Mouse (Mus musculus): ENCODE results near the gene Sfswap. TPM values are rescaled to one million over a fixed set of nuclear protein-coding genes. Genes with fewer than 3 reads are reported as not detected.

Gene Sfswap
- polyA plus RNA-seq, 1 experiment from 2014 or later: 45.7 TPM

DNA sequence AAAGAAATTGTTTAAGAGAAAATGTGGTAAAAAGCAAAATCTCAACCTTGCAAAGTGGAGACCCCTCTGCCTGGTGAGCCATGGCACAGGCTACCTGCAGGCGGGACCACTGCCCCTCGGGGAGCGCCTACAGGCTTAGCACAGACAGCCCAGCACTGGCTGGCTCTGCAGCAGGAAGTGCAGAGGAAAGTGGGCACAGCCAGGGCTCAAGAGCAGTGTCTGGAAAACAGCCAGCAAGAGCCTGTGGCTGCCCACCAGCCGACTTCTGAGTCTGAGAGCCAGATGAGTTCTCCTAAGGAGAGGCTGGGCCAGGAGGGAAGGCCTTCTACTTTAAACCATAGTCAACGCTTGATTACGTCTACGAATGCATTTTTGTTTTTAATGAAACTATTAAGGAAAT lies 20.5 kb downstream of the Sfswap start:
- DNase-seq (ENCODE audit: low spot score) (no peak), ATAC-seq (replicated peaks; ENCODE audit: low FRiP score, low TSS enrichment, low read depth) (no peak)
- H3K4me2 ChIP-seq (ENCODE audit: low read length): no peak overlapping the region
- no peaks in the 10 kb centered on the region for H3K9me3 ChIP-seq (ENCODE audit: control insufficient read depth, low read length)
- H3K4me3 ChIP-seq (ENCODE audit: low read depth, low read length): no peak overlapping the region
- no peak overlapping the region for H3K9ac ChIP-seq (ENCODE audit: low read length)
- WGBS: 87% methylated on average over 7 of the region's 7 CpGs
- H3K4me1 ChIP-seq (replicated peaks; ENCODE audit: control insufficient read depth, insufficient read depth, low read length): no peaks in the 10 kb centered on the region
- no peaks in the 10 kb centered on the region for H3K27me3 ChIP-seq (replicated peaks; ENCODE audit: control insufficient read depth, insufficient read depth, low read length)
- H3K27ac ChIP-seq (ENCODE audit: low read depth): no peak overlapping the region
- H3K36me3 ChIP-seq (ENCODE audit: control insufficient read depth, insufficient read depth, low read length): peaks cover 94% of the 10 kb centered on the region

DNA sequence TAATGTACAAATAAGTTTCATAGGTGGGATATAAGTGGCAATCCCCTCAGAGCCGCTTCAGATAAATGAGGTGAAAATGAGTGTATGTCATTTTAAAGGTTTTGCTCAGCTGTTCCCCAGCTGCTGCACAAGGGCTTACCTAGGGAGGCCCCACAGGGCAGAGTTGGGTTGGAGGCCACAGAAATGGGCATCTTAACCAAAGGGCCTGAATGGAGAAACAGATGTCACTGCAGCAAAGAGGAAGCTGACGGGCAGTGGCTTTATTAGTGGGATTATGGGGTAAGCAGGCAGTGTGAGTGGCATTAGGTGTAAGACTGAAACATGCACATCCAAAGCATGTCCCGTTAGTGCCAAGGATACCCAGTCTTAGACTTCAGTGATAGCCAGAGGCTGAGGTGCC lies 20.9 kb downstream of the Sfswap start:
- peaks cover 94% of the 10 kb centered on the region for H3K36me3 ChIP-seq (ENCODE audit: control insufficient read depth, insufficient read depth, low read length)
- H3K9ac ChIP-seq (ENCODE audit: low read length): no peak overlapping the region
- no peaks in the 10 kb centered on the region for H3K9me3 ChIP-seq (ENCODE audit: control insufficient read depth, low read length)
- DNase-seq (ENCODE audit: low spot score) (no peak), ATAC-seq (replicated peaks; ENCODE audit: low FRiP score, low TSS enrichment, low read depth) (no peak)
- no peak overlapping the region for H3K4me3 ChIP-seq (ENCODE audit: low read depth, low read length)
- H3K4me1 ChIP-seq (replicated peaks; ENCODE audit: control insufficient read depth, insufficient read depth, low read length): no peaks in the 10 kb centered on the region
- H3K4me2 ChIP-seq (ENCODE audit: low read length): no peak overlapping the region
- H3K27me3 ChIP-seq (replicated peaks; ENCODE audit: control insufficient read depth, insufficient read depth, low read length): no peaks in the 10 kb centered on the region
- no peak overlapping the region for H3K27ac ChIP-seq (ENCODE audit: low read depth)
- WGBS: 91% methylated on average over 3 of the region's 3 CpGs

DNA sequence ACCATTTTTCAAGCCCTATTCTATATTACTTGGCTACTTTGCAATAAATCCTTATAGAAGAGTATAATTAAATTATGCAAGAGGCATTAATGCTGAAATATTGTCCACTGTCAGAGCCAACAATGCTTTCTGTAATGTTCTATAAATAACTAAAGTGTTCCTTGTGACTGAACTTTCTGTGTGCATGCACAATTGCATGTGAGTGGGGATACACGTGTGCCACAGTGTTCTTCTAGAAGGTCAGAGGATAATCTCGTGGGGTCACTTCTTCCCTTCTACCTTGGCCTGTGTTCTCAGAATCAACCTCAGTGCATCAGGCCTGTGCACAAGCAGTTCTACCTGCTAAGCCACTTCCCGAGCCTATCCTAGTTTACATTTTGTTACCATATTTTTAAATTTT lies 22.1 kb downstream of the Sfswap start:
- Histone ChIP-seq H3K9me3 (ENCODE audit: control insufficient read depth, low read length) (no peaks in the 10 kb centered on the region), H3K27ac (ENCODE audit: low read depth) (no peak overlapping the region), H3K27me3 (replicated peaks; ENCODE audit: control insufficient read depth, insufficient read depth, low read length) (no peaks in the 10 kb centered on the region), H3K4me3 (ENCODE audit: low read depth, low read length) (no peak overlapping the region), H3K9ac (ENCODE audit: low read length) (no peak overlapping the region), H3K36me3 (ENCODE audit: control insufficient read depth, insufficient read depth, low read length) (peaks cover 90% of the 10 kb centered on the region), H3K4me2 (ENCODE audit: low read length) (no peak overlapping the region), H3K4me1 (replicated peaks; ENCODE audit: control insufficient read depth, insufficient read depth, low read length) (no peaks in the 10 kb centered on the region)
- 80% methylated on average over 3 of the region's 3 CpGs for WGBS
- ATAC-seq (replicated peaks; ENCODE audit: low FRiP score, low TSS enrichment, low read depth) (no peak), DNase-seq (ENCODE audit: low spot score) (no peak)

DNA sequence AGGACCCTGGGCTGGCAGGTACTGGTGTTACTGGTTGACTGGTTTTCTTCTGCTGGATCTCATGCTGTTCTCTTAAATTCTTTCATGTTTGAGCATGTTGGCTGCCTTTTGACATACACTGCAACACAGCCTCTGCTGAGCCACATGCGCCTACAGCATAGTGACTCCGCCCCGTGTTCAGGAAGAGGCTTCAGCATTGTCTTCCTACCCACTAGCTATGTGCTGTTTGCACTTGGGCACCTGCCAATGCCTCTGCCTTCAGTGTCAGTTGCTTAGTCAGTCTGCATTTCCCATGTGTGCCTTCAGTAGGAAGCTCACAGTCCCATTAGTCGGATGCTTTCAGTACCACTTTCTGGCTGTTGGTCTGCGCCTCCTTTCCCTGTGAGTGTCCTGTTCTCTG lies 23.7 kb downstream of the Sfswap start:
- Histone ChIP-seq H3K4me2 (ENCODE audit: low read length) (no peak overlapping the region), H3K4me3 (ENCODE audit: low read depth, low read length) (no peak overlapping the region), H3K4me1 (replicated peaks; ENCODE audit: control insufficient read depth, insufficient read depth, low read length) (no peaks in the 10 kb centered on the region), H3K9ac (ENCODE audit: low read length) (no peak overlapping the region), H3K36me3 (ENCODE audit: control insufficient read depth, insufficient read depth, low read length) (peaks cover 89% of the 10 kb centered on the region), H3K9me3 (ENCODE audit: control insufficient read depth, low read length) (no peaks in the 10 kb centered on the region), H3K27me3 (replicated peaks; ENCODE audit: control insufficient read depth, insufficient read depth, low read length) (no peaks in the 10 kb centered on the region), H3K27ac (ENCODE audit: low read depth) (no peak overlapping the region)
- DNase-seq (ENCODE audit: low spot score) (no peak), ATAC-seq (replicated peaks; ENCODE audit: low FRiP score, low TSS enrichment, low read depth) (no peak)
- 92% methylated on average over 5 of the region's 5 CpGs for whole genome bisulfite sequencing

DNA sequence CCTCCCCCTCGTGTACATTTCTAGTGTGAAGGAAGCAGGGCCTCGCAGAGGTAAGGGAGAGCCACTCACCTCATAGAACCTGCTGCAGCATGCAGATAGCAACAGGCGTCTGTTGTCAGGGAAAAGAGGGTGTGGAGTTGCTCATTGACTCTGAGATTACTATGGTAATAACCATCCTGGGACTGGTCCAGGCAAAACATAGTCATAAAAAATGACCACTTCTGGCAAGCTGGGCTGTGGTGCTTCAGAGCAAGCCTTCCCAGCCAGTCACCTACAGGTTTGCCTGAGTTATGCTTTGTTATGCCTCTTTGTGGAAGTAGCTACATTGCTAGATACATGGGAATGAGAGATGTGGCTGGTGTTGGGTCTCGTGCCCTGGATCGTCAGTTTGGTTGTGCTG lies 26.1 kb downstream of the Sfswap start:
- H3K4me1 ChIP-seq (replicated peaks; ENCODE audit: control insufficient read depth, insufficient read depth, low read length): no peaks in the 10 kb centered on the region
- H3K27ac ChIP-seq (ENCODE audit: low read depth): no peak overlapping the region
- H3K9me3 ChIP-seq (ENCODE audit: control insufficient read depth, low read length): no peaks in the 10 kb centered on the region
- WGBS: 85% methylated on average over 5 of the region's 5 CpGs
- H3K4me3 ChIP-seq (ENCODE audit: low read depth, low read length): no peak overlapping the region
- no peak overlapping the region for H3K9ac ChIP-seq (ENCODE audit: low read length)
- no peaks in the 10 kb centered on the region for H3K27me3 ChIP-seq (replicated peaks; ENCODE audit: control insufficient read depth, insufficient read depth, low read length)
- ATAC-seq (replicated peaks; ENCODE audit: low FRiP score, low TSS enrichment, low read depth) (no peak), DNase-seq (ENCODE audit: low spot score) (no peak)
- H3K4me2 ChIP-seq (ENCODE audit: low read length): no peak overlapping the region
- peaks cover 77% of the 10 kb centered on the region for H3K36me3 ChIP-seq (ENCODE audit: control insufficient read depth, insufficient read depth, low read length)

DNA sequence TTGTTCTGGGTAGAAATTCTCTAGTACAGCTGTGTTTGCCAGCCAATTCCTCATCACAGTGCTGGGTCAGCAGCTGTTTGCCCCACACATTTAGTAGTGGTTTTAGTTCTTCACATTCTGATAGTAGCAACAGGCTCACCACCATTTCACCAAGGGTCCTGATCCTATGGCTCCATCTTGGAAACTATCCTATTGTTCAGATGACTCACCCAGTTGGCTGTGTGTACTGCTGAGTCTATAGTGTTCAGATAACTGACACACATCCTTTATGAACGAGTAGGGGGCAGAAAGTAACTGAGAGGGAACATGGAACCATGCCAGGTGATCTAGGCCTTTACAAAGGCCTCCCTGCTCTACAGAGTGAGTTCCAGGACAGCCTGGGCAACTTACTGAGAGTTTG lies 28.6 kb downstream of the Sfswap start:
- no peaks in the 10 kb centered on the region for H3K9me3 ChIP-seq (ENCODE audit: control insufficient read depth, low read length)
- peaks cover 76% of the 10 kb centered on the region for H3K36me3 ChIP-seq (ENCODE audit: control insufficient read depth, insufficient read depth, low read length)
- DNase-seq (ENCODE audit: low spot score) (no peak), ATAC-seq (replicated peaks; ENCODE audit: low FRiP score, low TSS enrichment, low read depth) (no peak)
- H3K27me3 ChIP-seq (replicated peaks; ENCODE audit: control insufficient read depth, insufficient read depth, low read length): no peaks in the 10 kb centered on the region
- no peak overlapping the region for H3K4me3 ChIP-seq (ENCODE audit: low read depth, low read length)
- no peak overlapping the region for H3K27ac ChIP-seq (ENCODE audit: low read depth)
- H3K4me1 ChIP-seq (replicated peaks; ENCODE audit: control insufficient read depth, insufficient read depth, low read length): no peaks in the 10 kb centered on the region
- WGBS: 63% methylated on average over 1 of the region's 1 CpGs
- no peak overlapping the region for H3K4me2 ChIP-seq (ENCODE audit: low read length)
- H3K9ac ChIP-seq (ENCODE audit: low read length): no peak overlapping the region

DNA sequence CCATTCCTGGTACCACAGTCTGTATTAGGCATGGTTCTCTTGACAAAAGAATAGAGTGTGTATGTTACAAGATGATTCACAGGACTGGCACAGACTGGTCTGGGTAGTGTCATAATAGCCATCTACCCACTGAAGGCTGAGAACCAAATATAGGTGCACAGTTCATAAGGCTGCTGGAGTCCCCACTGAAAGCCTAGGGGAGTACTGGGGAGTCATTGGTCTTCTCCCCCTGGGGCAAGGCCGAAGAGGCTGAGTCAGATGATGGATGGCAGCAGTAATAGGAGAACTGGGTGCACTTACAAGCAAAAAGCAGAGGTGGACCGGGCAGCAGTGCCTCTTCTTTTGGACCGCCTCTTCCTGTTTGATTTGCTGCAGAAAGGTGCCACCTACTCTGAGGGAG lies 32.7 kb downstream of the Sfswap start:
- Histone ChIP-seq H3K36me3 (ENCODE audit: control insufficient read depth, insufficient read depth, low read length) (peaks cover 47% of the 10 kb centered on the region), H3K27ac (ENCODE audit: low read depth) (no peak overlapping the region), H3K4me3 (ENCODE audit: low read depth, low read length) (no peak overlapping the region), H3K4me1 (replicated peaks; ENCODE audit: control insufficient read depth, insufficient read depth, low read length) (no peaks in the 10 kb centered on the region), H3K4me2 (ENCODE audit: low read length) (no peak overlapping the region), H3K9me3 (ENCODE audit: control insufficient read depth, low read length) (no peaks in the 10 kb centered on the region), H3K27me3 (replicated peaks; ENCODE audit: control insufficient read depth, insufficient read depth, low read length) (no peaks in the 10 kb centered on the region), H3K9ac (ENCODE audit: low read length) (no peak overlapping the region)
- DNase-seq (ENCODE audit: low spot score): no peak
- WGBS: 80% methylated on average over 3 of the region's 3 CpGs
- no peak for ATAC-seq (replicated peaks; ENCODE audit: low FRiP score, low TSS enrichment, low read depth)

DNA sequence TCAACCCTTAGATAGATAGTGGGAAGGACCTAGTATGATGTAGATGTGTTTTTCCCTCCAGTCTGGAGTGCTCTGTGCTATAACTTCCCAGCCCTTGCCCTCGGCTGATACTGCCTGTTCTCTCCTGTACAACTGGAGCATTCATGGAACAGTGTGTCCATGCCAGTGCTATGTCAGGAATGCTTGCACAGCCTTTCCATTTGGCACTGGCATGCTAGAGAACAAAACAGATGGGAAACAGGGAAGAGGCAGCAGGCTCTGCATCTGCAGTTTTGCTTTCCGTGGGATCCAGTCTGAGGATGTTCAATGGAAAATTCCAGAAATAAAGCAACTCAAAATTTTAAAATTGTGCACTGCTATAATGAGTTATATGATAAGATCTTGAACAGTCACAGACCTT lies 33.5 kb downstream of the Sfswap start:
- Histone ChIP-seq H3K9me3 (ENCODE audit: control insufficient read depth, low read length) (no peaks in the 10 kb centered on the region), H3K4me2 (ENCODE audit: low read length) (no peak overlapping the region), H3K4me3 (ENCODE audit: low read depth, low read length) (no peak overlapping the region), H3K27ac (ENCODE audit: low read depth) (no peak overlapping the region), H3K9ac (ENCODE audit: low read length) (no peak overlapping the region), H3K36me3 (ENCODE audit: control insufficient read depth, insufficient read depth, low read length) (peaks cover 46% of the 10 kb centered on the region), H3K4me1 (replicated peaks; ENCODE audit: control insufficient read depth, insufficient read depth, low read length) (no peaks in the 10 kb centered on the region), H3K27me3 (replicated peaks; ENCODE audit: control insufficient read depth, insufficient read depth, low read length) (no peaks in the 10 kb centered on the region)
- 83% methylated on average over 2 of the region's 2 CpGs for WGBS
- ATAC-seq (replicated peaks; ENCODE audit: low FRiP score, low TSS enrichment, low read depth) (no peak), DNase-seq (ENCODE audit: low spot score) (no peak)

DNA sequence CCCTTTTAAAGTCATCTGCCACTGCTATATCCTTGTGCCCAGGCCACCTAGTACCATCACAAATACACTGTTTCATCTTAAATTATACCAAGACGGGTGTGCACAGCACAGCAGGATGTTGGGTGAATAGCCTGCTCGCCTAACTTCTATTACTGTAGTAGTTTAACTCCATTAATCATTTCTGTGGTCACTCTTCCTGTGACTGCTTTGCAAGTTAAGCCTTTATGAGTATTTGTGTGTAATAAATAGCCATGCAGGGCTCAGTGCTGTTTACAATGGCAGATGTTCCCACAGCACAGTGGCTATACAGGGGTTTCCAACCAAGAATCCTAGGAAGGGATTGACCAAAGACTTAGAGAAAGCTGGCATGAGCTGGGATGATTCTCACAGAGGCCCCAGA lies 34.0 kb downstream of the Sfswap start:
- H3K4me3 ChIP-seq (ENCODE audit: low read depth, low read length): no peak overlapping the region
- peaks cover 49% of the 10 kb centered on the region for H3K36me3 ChIP-seq (ENCODE audit: control insufficient read depth, insufficient read depth, low read length)
- ATAC-seq (replicated peaks; ENCODE audit: low FRiP score, low TSS enrichment, low read depth): no peak
- H3K9me3 ChIP-seq (ENCODE audit: control insufficient read depth, low read length): no peaks in the 10 kb centered on the region
- H3K4me1 ChIP-seq (replicated peaks; ENCODE audit: control insufficient read depth, insufficient read depth, low read length): no peaks in the 10 kb centered on the region
- WGBS: 86% methylated on average over 2 of the region's 2 CpGs
- H3K27ac ChIP-seq (ENCODE audit: low read depth): no peak overlapping the region
- no peaks in the 10 kb centered on the region for H3K27me3 ChIP-seq (replicated peaks; ENCODE audit: control insufficient read depth, insufficient read depth, low read length)
- no peak overlapping the region for H3K9ac ChIP-seq (ENCODE audit: low read length)
- H3K4me2 ChIP-seq (ENCODE audit: low read length): no peak overlapping the region
- DNase-seq (ENCODE audit: low spot score): no peak
